Mouse (Mus musculus): ENCODE data around the gene Cdc25b. TPM values are rescaled to one million over a fixed set of nuclear protein-coding genes. Genes with fewer than 3 reads are reported as not detected.

The Cdc25b gene
- polyA plus RNA-seq, 1 experiment from 2014 or later = 32.5 TPM

- peaks cover 82% of the 10 kb centered on the region for H3K36me3 ChIP-seq
- H3K27ac ChIP-seq (replicated peaks) = no peak overlapping the region
- 91% methylated on average over 21 of the region's 21 CpGs for WGBS
- ATAC-seq (ENCODE audit: low read depth) = no peak
- no peak overlapping the region for H3K9ac ChIP-seq
- H3K9me3 ChIP-seq = no peaks in the 10 kb centered on the region
- no peak overlapping the region for H3K4me2 ChIP-seq
- peaks cover 5% of the 10 kb centered on the region for H3K4me1 ChIP-seq (replicated peaks)
- H3K4me3 ChIP-seq = no peak overlapping the region
- H3K27me3 ChIP-seq = no peaks in the 10 kb centered on the region
These were observed 40.3 kb upstream of the Cdc25b start for GRCm38 (mm10) chr2:131146193-131147042.

- no peak for ATAC-seq (ENCODE audit: low read depth)
- H3K27ac ChIP-seq (replicated peaks) = no peak overlapping the region
- 95% methylated on average over 8 of the region's 8 CpGs for WGBS
These were observed 39.7 kb upstream of the Cdc25b start for GRCm38 (mm10) chr2:131147043-131147365.

GRCm38 (mm10) chr2:131148353-131149253 is 38.1 kb upstream of the Cdc25b start:
- 89% methylated on average over 8 of the region's 8 CpGs for WGBS
- H3K4me1 ChIP-seq (replicated peaks) = no peaks in the 10 kb centered on the region
- no peak for ATAC-seq (ENCODE audit: low read depth)
- no peaks in the 10 kb centered on the region for H3K27me3 ChIP-seq
- no peaks in the 10 kb centered on the region for H3K9me3 ChIP-seq
- H3K4me3 ChIP-seq = no peak overlapping the region
- no peak overlapping the region for H3K4me2 ChIP-seq
- no peak overlapping the region for H3K9ac ChIP-seq
- no peak overlapping the region for H3K27ac ChIP-seq (replicated peaks)
- H3K36me3 ChIP-seq = peaks cover 95% of the 10 kb centered on the region

More at GRCm38 (mm10) chr2:131147043-131147365, 39.7 kb upstream of the Cdc25b start:
- Histone ChIP-seq H3K27me3 (no peaks in the 10 kb centered on the region), H3K9ac (no peak overlapping the region), H3K4me2 (no peak overlapping the region), H3K4me1 (replicated peaks) (peaks cover 5% of the 10 kb centered on the region), H3K36me3 (peaks cover 88% of the 10 kb centered on the region), H3K4me3 (no peak overlapping the region), H3K9me3 (no peaks in the 10 kb centered on the region)

- no peak overlapping the region for H3K4me2 ChIP-seq
- no peaks in the 10 kb centered on the region for H3K27me3 ChIP-seq
- H3K36me3 ChIP-seq = peaks cover 91% of the 10 kb centered on the region
- H3K9me3 ChIP-seq = no peaks in the 10 kb centered on the region
- H3K27ac ChIP-seq (replicated peaks) = no peak overlapping the region
- no peak overlapping the region for H3K9ac ChIP-seq
- no peak for ATAC-seq (ENCODE audit: low read depth)
- H3K4me3 ChIP-seq = no peak overlapping the region
- 96% methylated on average over 3 of the region's 3 CpGs for WGBS
- no peaks in the 10 kb centered on the region for H3K4me1 ChIP-seq (replicated peaks)
These were observed 37.5 kb upstream of the Cdc25b start for GRCm38 (mm10) chr2:131149254-131149578.

GRCm38 (mm10) chr2:131152166-131152730 is 34.5 kb upstream of the Cdc25b start:
- WGBS = 93% methylated on average over 7 of the region's 7 CpGs
- H3K36me3 ChIP-seq = peaks cover 66% of the 10 kb centered on the region

GRCm38 (mm10) chr2:131154036-131154435 is 32.7 kb upstream of the Cdc25b start:
- peaks cover 48% of the 10 kb centered on the region for H3K36me3 ChIP-seq
- H3K9ac ChIP-seq = no peak overlapping the region
- 94% methylated on average over 4 of the region's 4 CpGs for WGBS
- no peak overlapping the region for H3K4me2 ChIP-seq
- peaks cover 31% of the 10 kb centered on the region for H3K4me1 ChIP-seq (replicated peaks)
- no peaks in the 10 kb centered on the region for H3K27me3 ChIP-seq
- H3K4me3 ChIP-seq = no peak overlapping the region
- no peak for ATAC-seq (ENCODE audit: low read depth)
- H3K27ac ChIP-seq (replicated peaks) = no peak overlapping the region
- H3K9me3 ChIP-seq = no peaks in the 10 kb centered on the region

More at GRCm38 (mm10) chr2:131152166-131152730, 34.5 kb upstream of the Cdc25b start:
- Histone ChIP-seq H3K27ac (replicated peaks) (no peak overlapping the region), H3K9ac (no peak overlapping the region), H3K9me3 (no peaks in the 10 kb centered on the region), H3K27me3 (no peaks in the 10 kb centered on the region), H3K4me2 (no peak overlapping the region), H3K4me3 (no peak overlapping the region), H3K4me1 (replicated peaks) (peaks cover 13% of the 10 kb centered on the region)
- ATAC-seq (ENCODE audit: low read depth) = no peak

- Histone ChIP-seq H3K9ac (no peak overlapping the region), H3K4me2 (no peak overlapping the region; the same call in 1 of the 2 replicates), H3K4me1 (replicated peaks) (peaks cover 43% of the 10 kb centered on the region), H3K27me3 (no peaks in the 10 kb centered on the region), H3K27ac (replicated peaks) (no peak overlapping the region), H3K9me3 (no peaks in the 10 kb centered on the region), H3K36me3 (peaks cover 21% of the 10 kb centered on the region; the same call in 1 of the 2 replicates), H3K4me3 (no peak overlapping the region)
- 91% methylated on average over 7 of the region's 7 CpGs for WGBS
- ATAC-seq (ENCODE audit: low read depth) = no peak
These were observed 29.8 kb upstream of the Cdc25b start for GRCm38 (mm10) chr2:131156987-131157386.

GRCm38 (mm10) chr2:131159491-131159910 is 27.2 kb upstream of the Cdc25b start:
- Histone ChIP-seq H3K36me3 (peaks cover 6% of the 10 kb centered on the region; the same call in 1 of the 2 replicates), H3K4me1 (replicated peaks) (peaks cover 43% of the 10 kb centered on the region), H3K9me3 (no peaks in the 10 kb centered on the region), H3K27me3 (no peaks in the 10 kb centered on the region), H3K27ac (replicated peaks) (peak overlapping the region; percentile 93), H3K9ac (peak overlapping the region; percentile 92), H3K4me2 (peak overlapping the region; percentile 95), H3K4me3 (peak overlapping the region; percentile 60)
- ATAC-seq (ENCODE audit: low read depth) = peak; percentile 60
- WGBS = under 1% methylated on average over 18 of the region's 18 CpGs

GRCm38 (mm10) chr2:131159938-131160581 is 26.7 kb upstream of the Cdc25b start, which contains the start of gene 1700037H04Rik:
Gene 1700037H04Rik, minus strand, starts transcription at chr2:131160081.
- WGBS = under 1% methylated on average over 54 of the region's 54 CpGs
- no peaks in the 10 kb centered on the region for H3K27me3 ChIP-seq
- 0 out of 2 replicates have a peak, but pooled peaks cover 4% of the 10 kb centered on the region for H3K9me3 ChIP-seq
- peak within 1 kb of the TSS; percentile 93 for H3K27ac ChIP-seq (replicated peaks)
- H3K9ac ChIP-seq = peak within 1 kb of the TSS; percentile 92
- 0 out of 2 replicates have a peak, but pooled peaks cover 1% of the 10 kb centered on the region for H3K36me3 ChIP-seq
- H3K4me1 ChIP-seq (replicated peaks) = peaks cover 39% of the 10 kb centered on the region
- peak within 1 kb of the TSS; percentile 60 for H3K4me3 ChIP-seq
- H3K4me2 ChIP-seq = peak within 1 kb of the TSS; percentile 95
- ATAC-seq (ENCODE audit: low read depth) = peak; percentile 97

GRCm38 (mm10) chr2:131160671-131161111 is 26.1 kb upstream of the Cdc25b start:
- Histone ChIP-seq H3K36me3 (no peaks in the 10 kb centered on the region), H3K4me1 (replicated peaks) (peaks cover 39% of the 10 kb centered on the region), H3K27ac (replicated peaks) (peak overlapping the region; percentile 93), H3K9ac (peak overlapping the region; percentile 77), H3K4me2 (peak overlapping the region; percentile 67), H3K9me3 (0 out of 2 replicates have a peak, but pooled peaks cover 8% of the 10 kb centered on the region), H3K27me3 (no peaks in the 10 kb centered on the region), H3K4me3 (peak overlapping the region; percentile 60)
- peak; percentile 1 for ATAC-seq (ENCODE audit: low read depth)
- under 1% methylated on average over 17 of the region's 17 CpGs for WGBS

GRCm38 (mm10) chr2:131163924-131164323 is 22.8 kb upstream of the Cdc25b start:
- Histone ChIP-seq H3K9ac (no peak overlapping the region), H3K27ac (replicated peaks) (no peak overlapping the region), H3K36me3 (no peaks in the 10 kb centered on the region), H3K4me1 (replicated peaks) (peaks cover 13% of the 10 kb centered on the region), H3K27me3 (no peaks in the 10 kb centered on the region), H3K9me3 (0 out of 2 replicates have a peak, but pooled peaks cover 8% of the 10 kb centered on the region), H3K4me3 (no peak overlapping the region), H3K4me2 (no peak overlapping the region)
- no peak for ATAC-seq (ENCODE audit: low read depth)
- 85% methylated on average over 7 of the region's 7 CpGs for WGBS
